Mouse (Mus musculus): ENCODE data around the gene Ttyh1.

The Ttyh1 gene

DNA sequence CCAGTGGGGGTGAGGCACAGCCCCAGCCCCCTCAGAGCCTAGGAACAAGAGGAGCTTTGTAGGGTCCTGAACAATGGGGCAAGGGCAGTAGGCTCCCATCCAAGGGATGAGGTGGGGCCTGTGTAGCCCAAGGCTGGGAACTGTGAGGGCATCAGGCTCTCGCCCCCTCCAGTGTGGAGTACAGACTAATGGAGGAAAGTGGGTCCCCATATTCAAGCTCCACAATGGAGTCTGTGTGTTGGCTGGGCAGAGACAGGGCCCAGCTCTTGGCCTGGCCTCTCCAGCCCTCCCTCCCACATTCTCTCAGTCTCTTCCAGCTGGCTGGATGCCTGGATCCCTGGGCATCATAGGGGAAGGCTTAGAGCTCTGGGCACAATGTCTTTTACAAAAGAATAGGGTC lies 4.5 kb downstream of the Ttyh1 start:
- peak; percentile 73 for DNase-seq

DNA sequence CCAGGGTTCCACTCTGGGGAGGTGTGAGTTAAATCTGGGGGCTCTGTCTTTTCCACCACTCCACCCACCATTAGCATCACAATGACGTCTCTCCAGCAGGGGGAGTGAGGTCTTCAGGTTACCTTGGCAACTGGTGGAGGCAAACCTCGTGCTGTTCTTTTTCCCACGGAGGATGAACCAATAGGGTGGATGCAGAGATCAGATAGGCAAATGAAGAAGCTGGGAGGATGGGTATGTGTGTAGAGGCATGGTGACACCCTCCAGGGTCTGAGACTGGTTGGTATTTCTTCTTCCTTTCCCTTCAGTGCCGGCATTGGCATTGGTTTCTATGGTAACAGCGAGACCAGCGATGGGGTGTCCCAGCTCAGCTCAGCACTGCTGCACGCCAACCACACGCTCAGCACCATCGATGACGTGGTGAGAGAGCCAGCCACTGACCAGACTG lies 5.1 kb downstream of the Ttyh1 start:
- DNase-seq: peak; percentile 73

DNA sequence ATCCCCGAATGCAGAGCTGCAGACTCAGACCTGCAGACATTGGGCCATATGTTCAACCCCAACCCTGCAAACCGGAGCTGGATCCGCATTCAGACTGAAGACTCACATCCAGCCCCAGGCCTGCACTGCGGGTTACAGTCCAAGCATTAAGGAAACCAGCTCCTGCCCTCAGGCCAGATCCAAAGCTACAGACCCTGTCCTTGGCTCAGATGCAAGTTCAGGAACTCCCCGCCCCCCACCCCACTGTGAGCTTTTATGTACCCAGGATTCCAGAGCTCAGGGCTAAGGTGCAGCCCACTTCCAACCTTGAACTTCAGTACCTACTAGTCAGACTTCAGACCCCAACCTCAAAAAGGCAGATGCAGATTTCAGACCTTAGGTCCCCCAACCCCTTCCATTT lies 5.6 kb downstream of the Ttyh1 start:
- DNase-seq: no peak

DNA sequence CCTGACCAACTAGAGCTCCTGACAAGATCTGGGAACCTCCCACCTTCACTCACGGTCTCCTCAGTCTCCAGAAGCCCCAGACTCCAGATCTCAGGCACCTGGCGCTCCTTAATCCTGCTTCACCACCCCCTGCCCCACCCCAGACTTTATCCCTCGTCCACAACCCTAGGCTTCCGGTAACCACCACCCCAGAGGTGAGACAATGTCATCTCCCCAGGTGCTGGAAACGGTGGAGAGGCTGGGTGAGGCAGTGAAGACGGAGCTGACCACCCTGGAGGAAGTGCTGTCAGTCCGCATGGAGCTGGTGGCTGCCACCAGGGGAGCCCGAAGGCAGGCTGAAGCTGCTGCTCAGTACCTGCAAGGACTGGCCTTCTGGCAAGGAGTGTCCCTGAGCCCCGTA lies 6.1 kb downstream of the Ttyh1 start:
- no peak for DNase-seq

DNA sequence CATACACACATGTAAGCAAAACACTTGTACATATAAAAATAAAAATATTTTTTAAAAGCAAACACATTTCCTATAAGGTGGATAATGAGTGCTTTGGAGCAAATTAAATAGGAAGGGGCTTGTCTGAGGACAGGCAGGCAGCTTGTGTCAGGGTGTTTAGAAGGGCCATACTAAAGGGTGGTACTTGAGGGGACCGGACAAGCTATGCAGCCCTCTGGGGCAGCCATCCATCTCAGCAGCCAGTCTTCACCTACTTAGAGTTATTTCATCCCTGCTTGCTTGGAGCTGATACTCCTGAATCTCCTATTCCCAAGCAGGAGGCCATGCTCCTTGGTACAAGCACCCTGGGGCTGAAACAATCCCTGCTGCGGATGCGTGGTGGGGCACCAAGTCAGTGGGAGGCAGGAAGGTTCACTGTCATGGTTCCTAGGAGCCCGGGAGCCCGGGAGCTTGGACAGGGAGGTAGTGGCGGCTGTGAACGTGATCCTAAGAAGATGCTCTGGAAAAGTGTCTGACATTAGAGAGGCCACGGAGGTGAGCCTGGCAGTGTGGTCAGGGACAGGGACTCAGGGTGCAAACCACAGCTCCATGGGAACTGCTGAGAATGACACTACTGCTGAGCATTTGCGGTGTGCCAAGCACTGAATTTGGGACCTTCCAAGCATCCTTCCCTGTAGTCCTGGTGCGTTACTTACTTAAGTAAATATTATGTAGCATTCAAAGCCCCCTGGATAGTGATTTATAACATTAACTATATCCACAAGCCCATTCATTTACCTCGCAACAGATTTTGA lies 8.0 kb downstream of the Ttyh1 start:
- DNase-seq: no peak

DNA sequence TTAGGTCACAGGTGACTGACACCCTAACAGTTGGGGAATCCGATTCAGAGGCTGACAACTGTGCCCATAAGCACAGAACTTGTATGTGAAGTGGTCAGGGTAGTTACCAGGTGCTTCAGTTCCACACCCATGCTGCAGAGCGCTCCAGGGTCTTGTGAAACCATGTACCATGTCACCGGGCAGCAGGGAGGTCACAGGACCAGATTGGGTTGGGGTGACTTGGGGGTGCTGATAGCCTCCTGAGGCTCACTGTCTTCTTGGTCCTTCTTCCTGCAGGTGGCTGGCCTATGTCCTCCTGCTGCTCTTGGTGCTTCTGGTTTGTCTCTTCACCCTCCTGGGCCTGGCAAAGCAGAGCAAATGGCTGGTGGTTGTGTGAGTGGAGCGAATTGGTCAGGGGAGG lies 8.7 kb downstream of the Ttyh1 start:
- DNase-seq: no peak

DNA sequence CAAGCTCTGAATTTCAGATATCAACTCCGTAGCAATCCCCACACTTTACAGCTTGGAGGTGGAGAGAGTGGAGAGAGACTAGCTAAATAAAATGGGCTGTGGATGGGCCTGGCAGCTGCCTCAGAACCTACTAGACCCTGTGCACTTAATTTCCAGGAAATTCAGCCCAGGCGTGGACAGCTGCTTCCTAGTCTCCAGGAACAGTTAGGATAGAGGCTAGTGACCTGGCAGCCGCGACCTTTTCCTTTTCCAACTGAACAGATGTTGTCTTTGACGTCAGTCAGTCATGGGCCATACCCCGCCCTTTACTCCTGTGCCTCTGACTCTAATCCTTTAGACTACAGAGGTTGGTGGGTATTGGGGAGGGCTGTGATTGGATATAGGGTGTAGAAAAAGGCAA lies 9.7 kb downstream of the Ttyh1 start:
- no peak for DNase-seq

DNA sequence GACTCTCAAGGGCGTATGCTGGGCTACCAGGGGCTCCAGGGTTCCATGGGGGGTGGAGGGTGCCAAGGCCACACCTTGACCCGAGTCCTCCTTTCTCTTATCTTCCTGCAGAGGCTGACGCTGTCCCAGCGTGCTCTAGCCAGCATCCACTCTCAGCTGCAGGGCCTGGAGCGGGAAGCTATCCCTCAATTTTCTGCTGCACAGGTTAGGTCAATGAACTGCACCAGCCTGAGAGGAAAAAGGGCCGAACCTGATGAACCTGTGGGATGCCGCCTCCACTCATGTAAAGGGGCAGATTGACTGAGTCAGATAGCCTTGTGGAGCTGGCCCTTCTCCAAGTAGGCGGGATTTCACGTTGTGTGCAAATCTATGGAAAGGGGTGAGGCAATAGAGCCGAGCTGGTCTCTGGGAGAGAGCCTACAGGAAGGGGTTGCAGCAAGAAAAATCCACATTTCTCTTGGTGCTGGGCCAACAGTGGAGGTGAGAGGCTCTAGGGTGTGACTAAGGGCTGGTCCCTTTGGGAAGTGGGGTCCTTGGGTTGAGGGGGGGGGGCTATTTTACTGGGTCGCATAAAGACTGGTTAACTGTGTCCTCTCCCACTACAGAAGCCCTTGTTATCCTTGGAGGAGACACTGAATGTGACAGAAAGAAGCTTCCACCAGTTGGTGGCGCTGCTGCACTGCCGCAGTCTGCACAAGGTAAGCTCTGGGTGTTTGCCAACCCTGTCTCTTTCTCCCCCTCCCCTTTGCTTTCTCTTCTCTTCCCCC lies 11.7 kb downstream of the Ttyh1 start:
- DNase-seq: peak; percentile 93

DNA sequence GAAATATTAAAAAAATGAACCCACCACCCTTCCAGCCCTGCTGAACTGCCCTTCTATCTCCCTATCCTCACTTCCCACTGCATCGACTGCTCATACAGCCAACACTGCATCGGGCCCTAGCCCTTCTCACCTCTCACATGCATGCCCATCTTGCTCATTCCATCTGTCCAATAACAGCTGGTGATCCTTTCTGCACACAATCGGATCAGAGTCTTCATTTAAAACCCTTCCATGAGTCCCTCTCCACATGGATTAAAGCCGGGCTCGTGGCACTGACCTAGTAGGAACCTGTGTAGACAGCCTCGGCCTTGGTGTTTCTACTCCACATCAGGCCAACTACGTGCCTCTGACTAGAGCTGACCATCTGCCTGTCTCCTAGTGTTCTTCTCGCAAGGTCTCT lies 12.8 kb downstream of the Ttyh1 start:
- no peak for DNase-seq

DNA sequence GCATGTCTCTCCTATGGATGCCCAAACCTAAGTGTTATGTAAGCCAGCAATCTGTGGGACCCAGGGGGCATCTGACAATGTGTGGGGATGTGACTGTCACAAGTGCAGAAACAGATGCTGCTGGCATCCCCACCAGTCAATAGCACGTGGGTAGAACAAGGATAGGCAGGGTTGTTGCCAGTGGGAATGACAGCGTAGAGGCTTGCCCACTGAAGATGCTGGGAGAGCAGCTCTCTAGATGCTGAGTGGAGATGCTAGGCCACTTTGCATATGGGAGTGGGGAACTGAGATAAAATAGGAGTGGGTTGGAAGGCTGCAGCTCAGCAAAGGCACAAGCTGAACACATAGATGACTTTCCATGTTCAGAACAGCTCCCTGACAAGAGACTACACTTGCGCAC lies 13.4 kb downstream of the Ttyh1 start:
- DNase-seq: no peak

DNA sequence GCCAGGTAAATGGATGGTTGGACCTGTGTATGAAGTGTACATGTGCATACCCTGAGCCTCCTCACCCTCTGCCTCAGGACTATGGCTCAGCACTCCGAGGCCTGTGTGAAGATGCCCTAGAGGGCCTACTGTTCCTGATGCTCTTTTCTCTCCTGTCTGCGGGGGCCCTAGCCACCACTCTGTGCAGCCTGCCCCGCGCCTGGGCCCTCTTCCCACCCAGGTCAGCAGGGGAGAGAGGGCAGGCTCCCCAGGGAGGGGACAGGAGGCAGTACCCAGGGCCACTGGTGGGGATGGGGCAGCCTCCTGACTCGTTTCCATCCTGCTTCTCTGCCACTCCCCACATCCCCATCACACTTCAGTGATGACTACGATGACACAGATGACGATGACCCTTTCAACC lies 13.8 kb downstream of the Ttyh1 start:
- DNase-seq: no peak

DNA sequence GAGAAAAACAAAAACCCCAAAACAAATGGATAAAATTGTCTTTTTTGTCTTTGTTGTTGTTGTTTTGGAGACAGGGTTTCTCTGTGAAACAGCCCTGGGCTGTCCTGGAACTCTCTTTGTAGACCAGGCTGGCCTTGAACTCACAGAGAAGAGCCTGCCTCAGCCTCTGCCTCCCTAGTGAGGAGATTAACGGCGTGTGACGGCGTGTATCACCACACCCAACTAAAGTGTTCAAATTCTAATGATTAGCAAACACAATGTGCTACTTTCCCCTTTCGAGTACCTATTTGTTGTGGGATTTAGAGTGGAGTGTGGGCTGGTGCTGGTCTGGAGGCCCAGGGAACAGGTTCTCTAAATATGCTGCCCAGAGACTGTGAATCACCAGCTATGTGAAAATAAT lies 15.7 kb downstream of the Ttyh1 start:
- no peak for DNase-seq

DNA sequence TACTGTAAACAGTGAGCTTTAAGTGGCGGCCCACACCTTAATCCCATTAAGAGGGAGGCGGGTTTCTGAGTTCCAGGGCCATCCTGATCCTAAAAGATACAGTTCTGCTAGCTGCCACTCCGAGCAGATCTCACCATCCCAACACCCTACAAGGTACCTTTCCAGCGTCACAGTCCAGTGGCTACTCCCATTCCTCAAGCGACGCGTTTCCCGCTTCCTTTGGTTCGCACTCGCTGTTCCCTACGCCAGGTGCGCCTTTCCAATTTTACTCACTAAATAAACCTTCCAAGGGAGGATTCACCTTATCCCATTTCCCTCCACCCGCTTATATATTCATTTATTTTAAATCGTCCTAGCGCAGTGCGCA lies 17.2 kb downstream of the Ttyh1 start:
- DNase-seq: no peak

DNA sequence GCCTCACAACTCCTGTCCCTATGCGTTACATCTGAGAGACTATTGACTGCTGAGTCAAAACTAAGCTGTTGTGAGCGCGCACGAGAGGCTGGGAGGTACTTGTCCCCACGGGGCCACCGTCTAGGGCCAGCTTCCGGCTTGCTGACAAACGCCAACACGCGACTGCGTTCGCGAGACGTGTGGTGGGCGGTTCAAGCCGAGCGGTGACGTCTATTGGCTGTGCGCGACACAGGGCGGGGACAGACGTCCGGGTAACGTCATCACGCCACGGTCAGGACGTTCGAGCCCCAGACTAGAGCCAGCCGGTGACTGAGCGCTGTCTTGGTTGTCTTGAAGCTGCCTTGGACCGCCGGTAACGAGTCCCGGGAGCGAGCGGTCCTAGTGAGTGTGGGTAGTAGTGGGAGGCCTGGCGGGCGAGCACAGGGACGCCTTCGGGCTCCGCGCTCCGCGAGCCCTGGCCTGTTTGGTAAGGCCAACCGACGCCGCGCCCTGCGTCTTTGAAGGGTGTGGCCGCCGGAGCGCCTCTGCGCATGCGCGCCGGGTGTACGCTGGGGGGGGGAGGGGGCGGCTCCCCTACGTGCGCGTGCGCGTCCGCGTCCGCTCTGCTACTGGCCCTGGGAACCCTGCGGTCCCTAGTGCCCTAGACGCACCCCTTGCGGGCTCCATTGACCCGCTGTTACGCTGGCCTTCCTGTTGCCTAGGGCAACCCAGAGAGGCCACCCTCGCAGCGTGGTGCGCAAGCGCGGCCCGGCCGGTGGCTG lies 17.7 kb downstream of the Ttyh1 start, which contains the start of gene Leng8:
Gene Leng8 (plus strand): TSS at position 269 of the 761 bp plus-strand sequence.
- peak; percentile 99 for DNase-seq

DNA sequence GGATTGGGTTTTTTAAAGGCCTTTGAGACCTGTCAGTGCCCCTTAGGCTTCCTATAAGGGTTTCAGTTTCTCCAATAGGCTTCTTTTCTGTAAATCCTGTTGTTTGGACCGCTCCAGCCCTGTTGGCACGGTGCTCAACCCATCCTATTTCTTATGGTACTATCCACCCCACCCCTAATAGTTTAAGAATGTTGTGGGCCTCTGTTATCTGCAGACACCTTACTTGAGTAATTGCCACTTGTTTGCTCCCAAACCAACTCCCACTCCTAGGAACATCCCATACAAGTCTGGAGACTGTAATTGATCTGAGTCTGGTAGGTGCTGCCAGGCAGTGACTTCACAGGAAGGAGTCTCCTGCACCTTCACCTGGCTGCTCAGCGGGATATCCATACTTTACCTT lies 18.5 kb downstream of the Ttyh1 start:
- no peak for DNase-seq

DNA sequence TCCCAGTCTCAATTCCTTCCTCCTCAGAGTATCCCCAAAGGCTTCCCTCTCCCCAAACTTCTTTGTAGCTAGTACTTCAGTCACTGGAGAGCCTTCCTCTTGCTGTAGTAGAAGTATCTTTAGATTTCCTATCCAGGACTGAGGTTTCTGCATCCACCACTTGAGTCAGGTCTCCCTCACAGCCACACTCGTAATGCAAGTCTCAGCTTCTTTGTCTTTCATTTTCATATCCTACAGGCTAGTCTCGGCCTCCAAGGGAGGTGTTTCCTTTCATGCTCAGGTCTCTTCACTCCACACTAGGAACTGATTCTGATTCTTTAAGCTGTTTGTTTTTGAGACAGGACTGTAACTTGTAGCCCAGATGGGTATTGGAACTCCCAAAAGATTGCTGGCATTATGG lies 19.0 kb downstream of the Ttyh1 start:
- no peak for DNase-seq

DNA sequence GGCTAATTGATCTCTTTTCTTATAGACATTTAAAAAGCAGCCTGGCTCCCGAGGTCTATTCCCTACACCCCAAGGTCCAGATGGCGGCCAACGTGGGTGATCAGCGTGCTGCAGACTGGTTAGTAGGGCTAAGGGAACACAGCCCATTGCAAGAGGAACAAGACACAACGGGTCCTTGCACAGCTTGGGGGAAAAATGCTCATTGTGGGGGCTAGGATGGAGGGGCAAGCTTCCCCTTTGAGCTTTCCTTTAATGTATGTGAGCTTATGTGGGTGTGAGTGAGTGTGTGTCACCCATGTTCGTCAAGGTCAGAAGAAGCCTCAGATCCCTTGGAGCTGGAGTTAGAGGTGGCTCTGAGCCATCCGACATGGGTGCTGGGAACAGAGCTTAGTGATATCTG lies 19.5 kb downstream of the Ttyh1 start:
- DNase-seq: no peak

DNA sequence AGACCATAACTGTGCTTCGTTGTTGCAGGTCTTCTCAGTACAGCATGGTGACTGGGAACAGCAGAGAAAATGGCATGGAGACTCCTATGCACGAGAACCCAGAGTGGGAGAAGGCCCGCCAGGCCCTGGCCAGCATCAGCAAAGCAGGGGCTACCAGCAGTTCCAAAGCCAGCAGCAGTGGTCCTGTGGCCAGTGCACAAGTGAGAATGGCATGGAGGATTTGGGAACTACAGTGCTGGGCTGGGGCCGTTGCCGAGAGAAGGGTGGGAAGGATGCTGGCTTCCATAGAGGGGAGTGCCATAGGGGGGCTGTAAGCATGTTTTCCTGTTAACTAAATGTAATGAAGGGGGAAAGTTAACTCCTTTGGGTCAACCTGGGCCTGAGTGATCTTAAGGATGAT lies 20.2 kb downstream of the Ttyh1 start:
- DNase-seq: no peak

DNA sequence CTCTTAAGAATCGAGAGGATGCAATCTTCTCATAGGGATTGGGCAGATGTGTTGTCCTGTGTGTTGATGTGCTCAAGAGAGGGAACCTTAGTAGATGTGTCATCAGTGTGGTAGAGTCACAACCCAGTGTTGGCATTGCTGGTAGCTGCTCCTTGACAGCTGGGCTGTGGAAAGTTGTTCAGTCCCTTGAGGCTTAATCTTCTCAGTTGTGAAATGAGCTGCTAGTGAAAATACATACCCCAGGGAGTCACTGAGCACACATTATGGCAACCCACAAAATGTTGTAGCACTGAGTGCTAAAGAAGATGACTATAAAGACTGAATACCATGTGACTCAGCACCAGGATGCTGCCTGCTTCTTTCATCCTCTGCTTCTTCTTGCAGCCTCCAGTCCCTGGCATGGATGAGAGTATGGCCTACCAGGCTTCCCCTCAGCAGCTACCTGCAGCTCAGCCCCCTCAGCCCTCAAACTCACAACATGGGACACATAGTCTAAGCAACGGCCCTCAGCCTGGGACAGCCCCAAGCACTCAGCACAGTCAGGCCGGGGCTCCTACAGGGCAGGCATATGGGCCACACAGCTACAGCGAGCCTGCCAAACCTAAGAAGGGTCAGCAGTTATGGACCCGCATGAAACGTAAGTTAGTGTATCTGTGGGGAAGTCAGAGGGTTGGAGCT lies 22.6 kb downstream of the Ttyh1 start:
- no peak for DNase-seq

DNA sequence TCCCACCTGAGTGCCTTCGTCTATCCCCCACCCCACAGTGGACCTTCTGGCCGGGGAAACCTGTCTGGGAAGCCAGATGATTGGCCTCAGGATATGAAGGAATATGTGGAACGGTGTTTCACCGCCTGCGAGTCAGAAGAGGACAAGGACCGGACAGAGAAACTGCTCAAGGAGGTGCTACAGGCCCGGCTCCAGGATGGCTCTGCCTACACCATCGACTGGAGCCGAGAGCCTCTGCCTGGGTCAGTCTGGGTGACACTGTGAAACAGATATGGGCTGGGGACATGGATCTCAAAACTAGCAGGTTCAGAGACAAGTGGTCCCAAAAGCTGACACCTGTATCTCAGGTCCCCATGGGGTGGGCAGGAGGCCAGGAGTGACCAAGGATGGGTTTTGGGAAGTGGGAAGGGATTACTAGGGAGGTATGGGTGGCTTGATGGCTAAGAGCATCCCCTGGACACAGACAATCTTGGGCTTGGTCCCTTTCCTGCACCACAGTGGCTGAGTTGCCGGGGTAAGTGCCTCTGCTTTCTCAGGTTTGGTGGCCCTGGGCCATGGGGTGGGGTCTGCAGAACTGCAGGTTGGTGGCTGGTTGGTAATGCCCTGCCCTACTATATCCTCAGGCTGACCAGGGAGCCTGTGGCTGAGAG lies 23.7 kb downstream of the Ttyh1 start:
- DNase-seq: no peak

DNA sequence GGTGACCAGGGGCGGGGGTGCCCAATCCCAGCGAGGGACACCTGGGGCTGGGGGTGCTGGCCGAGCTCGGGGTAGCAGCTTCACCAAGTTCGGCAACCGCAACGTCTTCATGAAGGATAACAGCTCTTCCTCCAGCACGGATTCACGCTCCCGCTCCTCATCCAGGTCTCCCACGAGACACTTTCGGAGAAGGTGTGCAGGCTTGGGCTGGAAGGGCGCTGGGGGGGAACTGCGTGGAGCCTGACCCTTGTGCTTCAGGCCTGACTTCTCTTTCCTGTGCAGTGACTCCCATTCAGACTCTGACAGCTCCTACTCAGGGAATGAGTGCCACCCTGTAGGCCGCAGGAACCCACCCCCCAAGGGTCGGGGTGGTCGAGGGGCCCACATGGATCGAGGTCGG lies 24.3 kb downstream of the Ttyh1 start:
- DNase-seq: no peak

DNA sequence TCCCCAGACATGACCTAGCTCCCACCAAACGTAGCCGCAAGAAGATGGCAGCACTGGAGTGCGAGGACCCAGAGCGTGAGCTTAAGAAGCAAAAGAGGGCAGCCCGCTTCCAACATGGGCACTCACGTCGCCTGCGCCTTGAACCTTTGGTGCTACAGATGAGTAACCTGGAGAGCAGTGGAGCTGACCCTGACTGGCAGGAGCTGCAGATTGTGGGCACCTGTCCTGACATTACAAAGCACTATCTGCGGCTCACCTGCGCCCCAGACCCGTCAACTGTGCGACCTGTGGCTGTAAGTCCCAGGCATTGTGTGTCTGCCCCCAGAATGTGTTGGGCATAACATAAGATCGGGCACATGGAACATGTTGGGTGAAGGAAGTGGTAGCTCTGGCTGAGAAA lies 24.8 kb downstream of the Ttyh1 start:
- DNase-seq: no peak
